Mouse (Mus musculus) ovary, postnatal 10 days (tissue): ENCODE measurements around the gene Phox2a.

ENCODE experiments used
- DNase-seq: peaks from one replicate; pipeline ENCODE4 v3.0.0; 2022; ENCODE audit warnings: low spot score

The Phox2a gene

GRCm38 (mm10) chr7:101817861-101818401 lies at the start of gene Phox2a:
TSS of gene Phox2a (plus strand) at chr7:101818313.
- DNase-seq, result no peak

DNA sequence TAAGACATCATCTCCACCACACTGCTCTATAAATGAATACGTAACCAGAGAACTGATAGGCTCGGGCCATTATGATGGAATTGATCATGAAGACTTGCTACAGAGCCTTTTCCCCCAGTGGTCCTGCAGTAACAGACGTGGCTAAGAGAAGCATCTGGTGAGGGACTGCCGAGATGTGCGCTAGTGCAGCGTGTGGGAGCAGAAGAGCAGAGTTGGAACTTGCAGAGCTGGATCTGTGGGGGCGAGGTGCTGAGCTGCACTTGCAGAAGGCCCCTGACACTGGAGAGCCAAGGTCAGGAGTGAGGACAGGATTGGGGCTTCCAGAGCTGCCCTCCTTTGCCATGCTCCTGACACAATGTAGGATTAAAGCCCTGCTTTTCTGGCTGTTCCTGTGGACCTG lies 48.1 kb upstream of the Phox2a start:
- DNase-seq, result no peak

DNA sequence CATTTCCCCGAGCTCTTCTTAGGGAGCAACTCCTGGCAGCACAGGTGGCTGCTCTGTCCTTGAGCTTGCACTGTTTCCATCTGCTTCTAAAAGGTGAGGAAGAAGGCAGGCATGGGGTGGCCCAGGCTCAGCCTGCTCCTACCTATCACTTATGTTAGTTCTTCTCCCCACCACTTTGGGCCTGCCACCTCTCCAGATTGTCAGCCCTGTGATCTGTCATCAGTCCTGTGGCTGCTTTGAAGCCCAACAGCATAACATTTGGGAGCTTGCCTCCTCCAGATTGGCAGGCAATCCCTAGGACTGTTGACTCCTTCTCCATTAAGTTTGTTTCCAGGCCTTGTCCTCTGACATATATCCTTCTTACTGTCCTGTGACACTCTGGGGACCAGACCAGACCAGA lies 46.5 kb upstream of the Phox2a start:
- no peak for DNase-seq

DNA sequence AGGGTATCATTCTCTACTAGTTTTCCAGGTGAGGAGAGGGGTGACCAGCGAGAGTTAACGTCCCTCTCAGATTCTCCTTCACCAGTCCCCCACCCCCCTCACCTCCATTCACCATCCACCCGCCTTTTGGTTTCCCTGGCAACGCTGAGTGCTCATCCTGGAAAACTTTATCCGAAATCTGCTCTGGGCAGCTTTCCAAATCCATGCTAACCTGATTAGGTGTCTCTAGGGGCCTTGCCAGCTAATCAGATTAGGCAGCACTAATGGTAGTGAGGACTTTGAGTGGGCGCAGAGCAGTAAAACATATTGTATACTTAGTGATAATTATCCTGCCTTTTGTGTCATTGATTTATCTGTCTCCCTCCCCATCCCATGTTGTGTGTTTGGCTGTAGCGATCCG lies 45.4 kb upstream of the Phox2a start:
- DNase-seq, result no peak

DNA sequence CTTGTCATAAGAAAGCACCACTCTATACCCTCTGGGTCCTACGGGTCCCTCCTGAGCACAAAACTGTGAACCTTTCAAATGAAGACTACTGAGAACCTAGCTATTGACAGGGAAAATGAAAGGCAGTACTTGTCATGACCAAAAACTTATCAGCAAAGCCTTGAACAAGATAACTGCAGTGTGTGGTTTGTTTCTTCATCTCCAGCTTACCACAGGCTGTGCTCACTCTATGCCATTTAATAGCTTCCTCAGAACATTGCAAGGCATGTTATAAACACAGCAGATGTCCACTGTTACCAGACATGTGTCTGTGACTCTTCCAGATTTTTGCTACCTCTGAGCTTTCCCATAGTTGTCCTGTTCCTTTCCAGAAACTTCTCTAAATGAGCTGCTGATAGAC lies 41.1 kb upstream of the Phox2a start:
- no peak for DNase-seq

DNA sequence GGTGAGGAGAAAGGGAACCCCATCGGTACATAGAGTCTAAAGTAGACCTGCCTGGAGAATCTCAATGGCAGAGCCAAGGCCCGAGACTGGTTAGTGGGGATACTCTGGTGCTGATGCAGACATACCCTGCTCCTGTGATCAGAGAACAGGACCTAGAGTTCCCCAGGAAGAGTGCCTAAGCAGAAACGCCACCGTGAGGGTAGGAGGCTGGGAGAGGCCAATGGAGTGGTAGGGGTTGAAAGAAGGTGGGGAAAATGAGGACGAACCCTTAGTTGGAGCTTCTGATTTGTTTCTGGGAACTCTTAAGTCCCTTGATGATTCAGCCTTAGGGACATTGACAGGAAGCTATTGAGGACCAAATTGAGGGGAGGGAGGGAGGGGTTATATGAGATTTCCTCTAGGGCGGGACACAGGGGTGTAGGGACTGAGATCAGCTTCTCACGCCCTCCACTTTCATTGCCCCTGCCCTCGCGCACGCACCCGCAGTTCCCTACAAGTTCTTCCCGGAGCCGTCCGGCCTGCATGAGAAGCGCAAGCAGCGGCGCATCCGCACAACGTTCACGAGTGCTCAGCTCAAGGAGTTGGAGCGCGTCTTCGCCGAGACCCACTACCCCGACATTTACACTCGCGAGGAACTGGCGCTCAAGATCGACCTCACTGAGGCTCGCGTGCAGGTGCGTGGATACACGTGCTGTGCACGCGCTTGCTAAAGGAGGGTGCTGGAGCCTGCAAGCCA lies 2.4 kb downstream of the Phox2a start:
- no peak for DNase-seq

- DNase-seq, result peak; percentile 49
These were observed 3.7 kb downstream of the Phox2a start for GRCm38 (mm10) chr7:101821571-101822501.

GRCm38 (mm10) chr7:101822836-101823757 lies 5.0 kb downstream of the Phox2a start:
- no peak for DNase-seq

GRCm38 (mm10) chr7:101823758-101824630 lies 5.9 kb downstream of the Phox2a start:
- DNase-seq, result no peak

- no peak for DNase-seq
These were observed 12.3 kb downstream of the Phox2a start for GRCm38 (mm10) chr7:101830373-101830772.

GRCm38 (mm10) chr7:101831437-101831836 lies 13.3 kb downstream of the Phox2a start:
- no peak for DNase-seq

GRCm38 (mm10) chr7:101832372-101832771 lies 14.3 kb downstream of the Phox2a start:
- DNase-seq, result no peak

DNA sequence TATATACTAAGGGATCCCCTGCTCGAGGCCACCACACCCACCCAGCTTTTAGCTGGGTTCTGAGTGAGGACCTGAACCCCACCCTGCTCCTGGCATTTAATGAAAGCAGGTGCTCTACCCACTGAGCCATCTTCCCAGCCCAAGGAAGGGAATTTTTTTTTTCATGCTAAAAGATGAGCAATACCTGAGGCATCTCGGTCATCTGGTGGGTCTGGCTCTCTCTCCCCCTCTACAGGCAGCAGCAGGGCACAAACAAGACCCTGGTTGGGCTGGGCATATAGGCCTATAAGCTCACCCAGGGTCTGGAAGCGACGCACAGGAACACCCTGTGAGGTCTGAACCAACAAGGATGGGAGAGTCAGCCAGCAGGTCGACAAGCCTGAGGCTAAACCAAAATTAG lies 15.2 kb downstream of the Phox2a start:
- no peak for DNase-seq

DNA sequence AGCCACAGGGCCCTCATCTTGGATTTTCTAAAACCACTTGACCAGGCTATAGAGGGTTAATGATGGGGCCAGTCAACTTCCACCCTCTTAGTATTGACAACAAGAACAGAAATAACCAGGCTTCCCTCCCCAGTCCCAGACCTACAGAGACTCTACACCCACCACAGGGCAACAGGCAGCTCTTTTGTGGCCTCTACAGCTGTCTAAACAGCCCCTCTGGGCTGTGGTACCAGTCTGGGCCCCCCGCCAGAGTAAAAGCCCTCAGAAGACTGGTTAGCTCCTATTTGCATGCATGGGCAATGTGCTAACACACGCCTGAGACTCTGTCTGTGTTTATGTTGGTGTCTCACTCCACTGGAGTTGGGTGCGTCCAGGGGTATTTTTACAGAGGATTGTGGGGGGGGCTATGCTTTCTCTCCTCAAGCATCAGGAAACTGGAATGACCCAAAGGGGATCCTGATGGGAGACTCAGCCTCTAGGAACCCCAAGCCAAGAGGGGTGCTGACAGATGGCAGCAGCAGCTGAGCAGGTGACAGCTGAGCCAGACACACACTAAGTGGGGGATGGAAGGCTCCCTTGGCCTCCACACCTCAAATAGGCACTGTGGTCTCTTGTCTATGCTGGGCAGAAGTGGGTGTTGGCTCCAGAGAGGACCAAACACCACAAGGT lies 15.9 kb downstream of the Phox2a start:
- no peak for DNase-seq

- DNase-seq, result no peak
These were observed 16.8 kb downstream of the Phox2a start for GRCm38 (mm10) chr7:101834903-101835302.

DNA sequence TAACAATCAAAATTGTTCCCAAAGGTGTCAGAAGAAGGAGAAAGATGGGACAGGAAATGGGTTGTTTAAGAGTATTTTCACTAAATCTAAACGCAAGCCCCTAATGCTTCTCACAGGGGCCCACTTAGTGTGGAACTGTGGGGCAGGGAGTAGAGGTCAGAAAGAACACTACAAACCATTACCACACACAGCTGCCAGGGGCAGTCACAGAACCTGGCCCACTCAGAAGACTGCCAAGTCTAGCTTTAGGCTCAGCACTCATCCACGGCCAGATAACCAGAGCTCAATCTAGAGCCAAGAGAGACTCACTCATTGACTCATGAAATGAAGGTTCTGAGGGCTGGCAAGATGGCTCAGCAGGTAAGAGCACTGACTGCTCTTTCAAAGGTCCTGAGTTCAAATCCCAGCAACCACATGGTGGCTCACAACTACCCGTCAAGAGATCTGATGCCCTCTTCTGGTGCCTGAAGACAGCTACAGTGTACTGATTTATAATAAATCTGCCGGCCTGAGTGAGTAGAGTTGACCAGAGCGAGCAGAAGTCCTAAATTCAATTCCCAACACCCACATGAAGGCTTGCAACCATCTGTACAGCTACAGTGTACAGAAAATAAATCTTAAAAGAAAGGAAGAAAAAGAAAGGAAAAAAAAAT lies 17.5 kb downstream of the Phox2a start:
- DNase-seq, result no peak

GRCm38 (mm10) chr7:101836271-101837153 lies 18.4 kb downstream of the Phox2a start:
- peak; percentile 48 for DNase-seq

GRCm38 (mm10) chr7:101837154-101837605 lies 19.1 kb downstream of the Phox2a start:
- no peak for DNase-seq
